Mouse (Mus musculus): ENCODE measurements around the gene Fabp2. TPM values are rescaled to one million over a fixed set of nuclear protein-coding genes. Genes with fewer than 3 reads are reported as not detected.

The Fabp2 gene
- polyA plus RNA-seq (2012; rRNA removed): not detected in 2 replicates

DNA sequence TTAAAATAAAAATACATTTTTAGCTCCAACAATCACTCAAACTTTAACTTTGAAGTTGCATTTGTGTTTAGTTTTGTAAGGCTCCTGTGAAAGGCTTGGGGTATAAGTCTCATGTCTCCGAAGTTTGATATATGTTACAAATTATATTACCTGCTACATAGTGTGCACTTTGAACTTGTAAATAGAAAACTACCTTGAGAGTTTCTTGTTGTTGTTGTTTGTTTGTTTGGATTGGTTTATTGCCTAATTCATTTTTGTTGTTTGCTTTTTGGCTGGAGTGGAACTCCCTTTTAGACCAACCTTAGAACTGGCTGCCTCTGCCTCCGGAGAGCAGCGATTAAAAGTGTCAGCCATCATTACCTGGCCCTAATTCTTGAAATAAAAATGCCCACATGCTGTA, at the start of gene Fabp2:
TSS of gene Fabp2 (plus strand) at position 301 of the 400 bp plus-strand sequence.
- DNase-seq (ENCODE audit: extremely low spot score in 1 of 2, low spot score in 1 of 2): no peak

DNA sequence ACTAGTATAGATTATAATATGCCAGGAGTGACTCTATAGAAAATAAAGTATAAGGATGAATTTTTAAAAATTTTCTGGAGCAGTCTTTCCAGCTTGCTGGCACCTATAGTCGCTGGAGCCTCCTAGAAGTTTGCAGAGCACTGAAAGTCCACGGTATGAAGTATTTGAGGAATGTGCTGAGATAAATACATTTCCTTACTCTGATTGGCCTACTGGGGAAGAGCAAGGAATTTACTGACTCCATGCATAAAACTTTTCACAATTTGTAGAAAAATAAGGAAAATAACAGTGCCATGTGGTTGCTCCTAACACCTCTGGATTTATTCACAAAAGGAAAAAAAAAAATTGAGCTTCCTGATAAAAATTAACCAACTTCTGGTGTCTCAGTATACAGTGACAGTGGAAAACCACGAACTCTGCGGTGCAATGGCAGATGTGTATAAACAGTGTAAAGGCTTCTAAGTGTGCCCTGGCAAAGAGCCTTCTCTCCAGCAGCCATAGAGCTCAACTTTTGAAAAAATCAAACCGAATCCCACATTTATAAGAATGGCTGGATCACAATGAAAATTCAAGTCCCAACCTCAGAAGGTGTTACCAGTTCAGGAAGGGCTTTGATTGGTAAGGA, 46.4 kb upstream of the Fabp2 start:
- DNase-seq (ENCODE audit: extremely low spot score in 1 of 2, low spot score in 1 of 2): no peak

DNA sequence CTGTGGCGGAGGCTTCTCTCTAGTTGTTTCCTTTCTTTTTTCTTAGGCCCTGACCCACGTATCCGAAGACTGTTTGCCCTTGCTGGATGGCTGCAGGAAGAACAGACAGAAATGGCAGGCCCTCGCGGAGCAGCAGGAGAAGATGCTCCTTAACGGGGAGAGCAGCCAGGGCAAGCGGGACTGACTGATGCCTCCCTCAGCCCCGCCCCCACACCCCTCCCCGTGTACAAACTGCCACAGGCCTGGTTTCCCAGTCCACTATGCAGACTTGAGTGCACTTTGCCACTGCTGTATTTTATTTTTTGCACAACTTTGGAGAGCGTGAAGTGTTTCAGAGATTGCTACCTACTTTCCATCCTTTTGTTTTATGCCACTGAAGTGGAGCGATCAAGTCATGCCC, 39.7 kb upstream of the Fabp2 start:
- no peak for DNase-seq (ENCODE audit: extremely low spot score in 1 of 2, low spot score in 1 of 2)

DNA sequence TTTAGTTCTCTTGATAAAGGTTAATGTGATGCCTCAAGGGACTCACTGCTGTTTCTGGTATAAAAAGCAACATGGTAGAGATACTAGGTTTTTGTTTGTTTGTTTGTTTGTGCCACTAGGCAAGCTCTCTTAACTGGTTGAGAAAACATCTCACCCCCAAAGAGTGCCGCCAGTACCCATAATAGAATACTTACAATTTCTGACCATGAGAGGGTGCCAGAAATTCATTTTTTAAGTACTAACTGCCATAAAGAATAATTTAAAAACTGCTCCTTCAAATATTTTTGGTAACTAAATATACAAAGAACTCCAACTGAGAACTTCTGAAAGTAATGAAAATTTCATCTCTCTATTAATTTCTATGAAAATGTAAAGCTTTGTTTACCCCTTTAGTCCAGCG, 35.0 kb upstream of the Fabp2 start:
- DNase-seq (ENCODE audit: extremely low spot score in 1 of 2, low spot score in 1 of 2): peak in 1 of 2 experiments; percentile 13

DNA sequence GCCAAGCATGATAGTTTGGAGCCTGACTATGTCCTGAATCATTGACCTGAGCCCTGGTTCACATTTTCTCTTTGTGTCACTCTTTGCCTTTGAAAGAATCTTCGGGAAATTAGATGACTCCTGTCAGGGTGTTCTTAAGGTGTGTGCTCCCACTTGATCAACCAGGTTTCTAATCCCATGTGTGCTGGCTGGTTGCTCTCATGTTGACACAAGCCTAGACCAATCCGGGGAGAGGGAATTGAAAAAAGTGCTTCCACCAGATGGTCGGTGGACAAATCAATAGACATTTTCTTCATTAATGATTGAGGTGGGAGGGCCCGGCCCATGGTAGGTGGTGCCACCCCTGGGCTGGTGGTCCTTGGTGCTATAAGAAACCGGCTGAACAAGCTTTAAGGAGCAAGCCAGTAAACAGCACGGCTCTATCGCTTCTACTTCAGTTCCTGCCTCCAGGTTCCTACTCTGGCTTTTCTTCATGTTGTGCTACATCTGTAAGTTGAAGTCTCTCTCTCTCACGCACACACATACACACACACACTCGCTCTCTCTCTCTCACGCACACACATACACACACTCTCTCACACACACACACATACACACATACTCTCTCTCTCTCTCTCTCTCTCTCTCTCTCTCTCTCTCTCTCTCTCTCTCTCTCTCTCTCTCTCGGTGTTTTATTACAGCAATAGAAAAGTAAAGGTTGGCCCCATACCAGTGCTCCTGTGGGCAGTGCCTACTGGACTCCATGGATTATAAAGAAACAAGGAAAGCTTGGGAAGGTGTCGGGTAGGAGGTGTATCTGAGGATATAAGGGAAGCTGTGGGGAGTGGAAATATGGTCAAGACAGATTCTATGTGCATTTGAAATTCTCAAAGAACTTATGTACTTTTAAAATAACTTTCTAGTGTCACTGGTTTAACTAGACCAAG, 34.0 kb upstream of the Fabp2 start:
- DNase-seq (ENCODE audit: extremely low spot score in 1 of 2, low spot score in 1 of 2): no peak

DNA sequence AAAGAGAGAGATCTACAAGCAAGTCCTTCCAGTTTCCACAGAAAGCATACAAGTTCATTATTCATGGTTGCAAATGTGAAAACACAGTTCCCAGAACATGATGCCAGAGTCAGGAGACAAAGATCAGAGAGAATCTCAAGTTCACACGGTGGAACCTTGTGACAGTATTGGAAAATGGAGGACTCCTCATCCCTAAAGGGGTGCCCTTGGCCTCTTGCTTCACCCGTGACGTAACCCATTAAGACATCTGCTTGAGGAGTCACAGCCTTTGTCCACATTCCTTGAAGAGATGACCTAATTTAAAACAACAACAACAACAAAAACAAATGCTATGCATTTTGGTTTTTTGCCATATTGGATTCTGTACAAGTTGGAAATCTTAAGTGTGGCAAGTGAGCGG, 29.8 kb upstream of the Fabp2 start:
- no peak for DNase-seq (ENCODE audit: extremely low spot score in 1 of 2, low spot score in 1 of 2)

DNA sequence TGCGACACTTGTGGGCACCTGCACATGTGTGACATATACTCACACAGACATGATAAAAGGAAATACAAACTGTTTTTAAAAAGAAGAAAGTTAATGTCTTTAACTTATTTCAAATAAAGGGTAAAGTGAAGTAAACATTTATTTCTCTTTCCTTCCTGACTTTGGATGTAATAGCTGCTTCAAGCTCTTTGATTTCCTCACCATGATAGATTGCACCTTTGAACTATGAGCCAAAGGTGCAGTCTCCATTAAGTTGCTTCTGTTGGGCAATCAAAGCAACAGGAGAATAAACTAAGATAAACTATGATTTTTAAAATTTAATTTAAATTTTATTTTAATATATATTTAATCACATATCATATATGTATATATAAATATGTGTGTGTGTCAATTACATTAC, 26.6 kb upstream of the Fabp2 start:
- no peak for DNase-seq (ENCODE audit: extremely low spot score in 1 of 2, low spot score in 1 of 2)

DNA sequence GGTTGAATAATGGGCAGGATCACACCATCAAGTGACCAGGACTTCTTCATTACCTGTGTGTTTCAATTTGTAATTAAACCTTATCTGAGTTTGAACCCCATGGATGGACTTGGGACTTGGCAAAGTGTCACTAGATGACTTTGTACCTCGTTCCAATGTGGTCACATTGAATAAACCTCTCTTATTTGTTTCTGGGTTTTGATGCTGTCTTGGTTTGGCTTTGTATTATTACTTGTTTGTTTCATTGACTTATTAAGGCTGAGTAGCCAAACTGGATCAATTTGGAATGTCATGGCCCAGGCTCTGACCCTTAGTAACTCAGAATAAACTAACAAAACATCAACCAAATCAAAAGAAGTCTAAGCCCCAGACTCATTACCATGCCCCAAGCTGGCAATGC, 23.3 kb upstream of the Fabp2 start:
- no peak for DNase-seq (ENCODE audit: extremely low spot score in 1 of 2, low spot score in 1 of 2)

DNA sequence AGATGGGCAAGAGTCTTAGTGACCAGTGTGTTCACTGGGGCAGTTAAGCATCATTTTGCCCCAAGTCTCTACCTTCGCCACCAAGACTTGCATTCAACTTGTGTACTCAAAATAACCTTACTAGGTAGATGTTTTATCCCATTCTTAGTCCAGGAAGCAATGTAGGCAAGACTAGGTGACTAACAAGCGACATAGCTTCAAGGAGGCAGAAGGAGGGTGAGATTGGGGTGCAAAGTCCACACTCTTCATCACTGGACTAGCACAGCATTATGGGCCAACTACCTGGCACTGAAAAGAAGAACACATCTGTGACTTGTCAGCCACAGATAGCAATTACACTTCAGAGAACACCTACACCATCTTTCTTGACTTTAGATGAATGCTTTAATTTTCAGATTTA, 18.0 kb upstream of the Fabp2 start:
- no peak for DNase-seq (ENCODE audit: extremely low spot score in 1 of 2, low spot score in 1 of 2)

DNA sequence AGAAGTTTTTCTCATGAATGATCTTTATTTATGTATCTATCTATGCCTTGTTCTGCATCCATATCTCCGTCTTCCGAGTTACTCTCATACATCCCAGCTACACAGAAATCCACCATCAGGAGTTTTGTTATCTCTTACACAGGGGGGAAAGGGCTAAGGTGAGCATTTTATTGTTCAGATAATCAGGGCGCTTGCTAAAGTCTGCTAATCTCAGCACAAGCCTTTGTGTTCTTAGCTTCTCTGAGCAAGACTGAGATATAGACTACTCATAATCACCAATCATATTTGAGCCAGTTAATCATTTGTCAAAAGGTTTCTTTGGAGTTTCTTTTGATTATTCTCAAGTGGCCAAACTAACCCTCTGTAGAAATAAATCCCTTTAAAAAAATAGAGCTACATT, 17.3 kb upstream of the Fabp2 start:
- DNase-seq (ENCODE audit: extremely low spot score in 1 of 2, low spot score in 1 of 2): no peak

DNA sequence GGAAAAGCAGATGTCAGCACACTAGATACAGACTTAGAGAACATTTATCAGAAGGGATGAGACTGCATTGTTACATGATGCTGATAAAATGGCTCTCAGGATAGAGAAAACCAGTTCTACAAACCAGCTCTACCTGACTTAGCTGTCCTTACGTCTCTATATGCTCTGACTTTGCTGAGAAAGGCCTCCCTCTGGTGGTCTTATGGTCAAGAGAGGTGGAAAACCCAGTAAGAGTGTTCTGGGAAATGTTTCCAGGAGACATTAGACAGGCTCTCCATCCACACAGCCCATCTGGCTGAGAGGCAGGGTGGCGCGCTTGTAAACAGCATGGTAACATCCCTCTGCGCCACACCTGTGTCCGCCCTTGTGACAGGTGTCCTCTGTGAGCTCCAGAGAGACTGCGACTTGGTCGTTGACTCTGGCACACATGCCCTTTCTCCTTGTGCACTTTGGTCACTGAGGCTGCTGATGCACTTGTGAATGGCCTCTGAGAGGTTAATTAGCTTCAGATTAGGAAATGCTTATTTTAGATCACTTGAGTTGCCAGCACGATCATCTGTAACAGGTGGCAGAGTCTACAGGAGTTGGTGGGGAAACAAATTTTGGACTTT, 16.1 kb upstream of the Fabp2 start:
- no peak for DNase-seq (ENCODE audit: extremely low spot score in 1 of 2, low spot score in 1 of 2)

DNA sequence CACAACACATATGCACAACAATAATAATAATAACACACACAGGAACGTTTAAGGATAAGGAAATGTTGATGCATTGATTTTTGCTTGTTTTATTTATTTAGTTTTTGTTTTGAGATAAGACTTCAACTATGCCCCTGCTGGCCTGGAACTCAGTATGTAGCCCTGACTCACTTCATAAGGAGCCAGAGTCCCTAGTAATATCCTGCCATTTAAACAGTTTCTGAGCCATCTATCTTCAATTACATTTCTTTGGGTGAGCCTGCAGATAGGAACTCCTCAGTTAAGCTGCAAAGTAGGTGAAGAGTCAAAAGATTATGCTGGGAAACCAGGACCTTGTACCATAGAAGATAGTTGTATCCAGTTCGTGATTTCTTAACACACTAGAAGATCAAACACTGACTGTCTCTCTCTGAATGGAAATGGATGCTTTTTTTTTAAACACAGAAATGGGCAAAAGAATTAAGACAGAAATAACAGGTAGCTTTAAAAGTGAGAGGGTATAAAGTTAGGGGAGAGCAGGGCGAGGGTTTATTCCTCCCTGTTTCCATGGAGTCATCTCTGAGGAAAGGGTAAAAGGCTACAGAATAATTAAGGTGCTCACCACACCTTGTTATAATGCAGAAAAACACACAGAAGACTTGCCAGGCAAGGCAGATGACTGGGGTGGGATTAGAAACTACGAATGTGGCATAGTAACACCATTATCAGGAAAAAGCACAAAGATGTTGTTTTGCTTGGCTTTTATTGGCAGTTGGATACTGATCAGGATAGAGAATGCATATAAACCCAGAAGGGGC, 7.2 kb upstream of the Fabp2 start:
- no peak for DNase-seq (ENCODE audit: extremely low spot score in 1 of 2, low spot score in 1 of 2)

DNA sequence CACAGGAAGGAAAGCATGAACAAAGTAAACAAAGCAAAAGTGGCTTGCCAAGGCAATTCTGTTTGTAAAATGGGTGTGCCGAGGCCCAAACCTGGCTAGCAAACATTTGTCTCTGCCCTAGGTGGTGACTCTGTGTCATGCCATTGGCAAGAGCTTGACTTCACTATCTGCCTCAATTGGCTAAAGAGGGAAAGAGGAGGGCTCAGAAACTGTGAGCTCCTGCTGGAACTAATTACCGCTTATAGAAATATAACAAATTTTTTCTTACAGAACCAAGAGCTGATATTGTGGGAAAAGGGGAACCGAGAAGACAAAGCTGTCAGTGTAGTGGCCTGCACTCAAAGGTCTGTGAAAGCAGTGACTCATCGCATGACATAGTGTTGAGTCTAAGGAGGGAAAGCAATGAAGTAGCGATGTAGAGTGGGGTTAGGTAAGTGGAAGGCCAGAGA, 6.5 kb upstream of the Fabp2 start:
- no peak for DNase-seq (ENCODE audit: extremely low spot score in 1 of 2, low spot score in 1 of 2)

DNA sequence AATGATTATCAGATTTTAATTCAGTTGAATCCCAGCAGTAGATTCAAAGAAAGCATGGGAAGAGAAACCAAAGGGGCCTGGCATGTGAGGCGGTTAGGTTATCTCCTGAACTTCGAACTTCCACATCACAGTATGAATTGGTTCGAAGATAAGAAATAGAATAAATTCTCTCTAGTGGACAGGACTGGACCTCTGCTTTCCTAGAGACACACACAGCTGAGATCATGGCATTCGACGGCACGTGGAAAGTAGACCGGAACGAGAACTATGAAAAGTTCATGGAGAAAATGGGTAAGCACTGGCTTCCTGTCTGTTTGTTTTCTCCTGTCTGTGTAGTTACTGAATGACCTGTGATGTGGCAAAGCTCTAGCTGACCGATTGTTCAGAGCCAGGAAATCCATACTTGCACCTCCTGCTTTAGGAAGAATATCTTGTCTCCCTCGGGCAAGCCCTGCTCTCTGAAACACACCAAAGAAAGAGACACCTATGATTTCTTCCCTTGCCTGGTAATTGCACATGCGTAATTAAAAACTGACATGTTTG, 388 bp downstream of the Fabp2 start:
- DNase-seq (ENCODE audit: extremely low spot score in 1 of 2, low spot score in 1 of 2): no peak

DNA sequence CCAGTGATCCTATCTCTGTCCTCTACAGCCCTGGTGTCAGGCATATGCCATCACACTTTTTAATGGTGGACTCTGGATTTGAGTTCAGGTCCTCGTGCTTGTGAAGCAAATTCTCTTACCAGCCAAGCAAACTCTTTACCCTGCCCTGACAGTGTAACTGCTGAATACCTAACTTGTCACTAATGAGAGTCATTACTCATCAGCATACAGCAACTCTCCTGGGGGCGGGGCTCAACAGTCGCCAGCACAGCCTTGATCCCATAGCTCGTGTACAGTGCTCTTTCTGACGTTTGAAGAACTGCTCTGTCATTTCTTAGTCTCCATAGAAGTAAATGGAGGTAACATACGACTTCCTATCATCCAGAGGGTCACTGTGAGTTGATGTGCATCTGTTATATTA, 3.4 kb downstream of the Fabp2 start:
- no peak for DNase-seq (ENCODE audit: extremely low spot score in 1 of 2, low spot score in 1 of 2)

DNA sequence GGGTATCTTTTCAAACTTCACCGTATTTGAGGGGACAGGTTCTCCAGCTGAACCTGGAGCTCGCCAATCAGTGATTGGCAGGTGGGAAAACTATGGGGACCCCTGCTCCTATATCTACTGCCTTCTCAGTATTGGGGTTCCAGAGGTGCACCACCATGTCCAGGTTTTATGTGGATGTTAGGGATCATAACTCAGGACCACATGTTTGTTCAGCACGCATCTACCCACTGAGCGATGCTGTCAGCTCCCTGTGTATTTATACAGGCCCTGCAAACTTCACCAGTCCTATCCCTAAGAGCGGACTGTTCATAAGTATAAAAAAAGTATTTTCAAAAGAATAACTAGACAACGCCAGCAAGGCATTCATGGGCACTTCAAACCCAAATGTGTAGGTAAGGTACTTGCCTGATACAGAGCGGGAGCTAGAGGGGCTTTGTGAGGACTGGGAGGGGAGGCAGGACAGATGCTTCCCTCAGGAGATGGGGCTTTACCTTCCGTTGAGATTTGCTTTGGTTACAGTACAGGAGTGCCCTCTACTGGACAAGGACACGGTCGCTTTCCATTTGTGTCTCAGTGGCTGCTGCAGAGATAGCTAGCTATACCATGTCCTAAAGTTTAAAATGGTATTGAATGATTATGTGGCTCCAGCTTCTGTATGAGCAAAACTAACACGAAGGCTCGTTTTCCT, 9.0 kb downstream of the Fabp2 start:
- peak in 1 of 2 experiments; percentile 74 for DNase-seq (ENCODE audit: extremely low spot score in 1 of 2, low spot score in 1 of 2)

DNA sequence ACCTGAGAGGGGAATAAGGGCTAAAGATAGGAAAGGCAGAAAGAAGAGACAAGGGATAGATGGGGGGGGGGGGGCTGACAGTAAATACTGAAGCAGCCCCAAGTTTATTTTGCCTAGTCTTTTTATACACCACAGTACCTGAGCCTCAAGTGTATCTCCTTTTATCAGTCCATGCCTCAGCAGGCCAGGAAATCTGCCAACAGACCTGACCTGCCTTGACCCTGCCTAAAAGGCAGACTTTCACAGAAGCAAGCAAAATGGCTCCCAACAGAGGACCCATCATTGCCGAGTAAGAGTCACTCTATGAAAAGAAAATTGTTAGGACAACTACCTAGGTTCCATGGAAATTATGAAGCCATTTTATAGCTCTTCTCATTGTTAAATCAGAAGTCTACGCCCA, 13.0 kb downstream of the Fabp2 start:
- no peak for DNase-seq (ENCODE audit: extremely low spot score in 1 of 2, low spot score in 1 of 2)

DNA sequence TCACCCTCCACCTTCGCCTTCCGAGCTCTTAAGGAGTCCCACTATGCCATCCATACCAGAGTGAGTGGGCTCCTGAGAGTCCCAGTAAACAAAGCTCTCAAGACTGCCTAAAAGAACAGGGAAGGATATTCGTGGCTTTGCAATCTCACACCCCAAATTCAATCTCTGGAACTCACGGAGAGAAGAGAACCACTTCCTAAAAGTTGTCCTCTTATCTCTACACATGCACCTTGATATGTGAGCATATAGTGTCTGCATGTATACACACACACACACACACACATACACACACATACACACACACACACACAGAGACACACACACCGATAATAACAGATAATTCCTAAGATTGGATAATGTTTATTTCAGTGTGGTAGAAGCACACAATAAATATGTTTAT, 20.6 kb downstream of the Fabp2 start:
- DNase-seq (ENCODE audit: extremely low spot score in 1 of 2, low spot score in 1 of 2): no peak

DNA sequence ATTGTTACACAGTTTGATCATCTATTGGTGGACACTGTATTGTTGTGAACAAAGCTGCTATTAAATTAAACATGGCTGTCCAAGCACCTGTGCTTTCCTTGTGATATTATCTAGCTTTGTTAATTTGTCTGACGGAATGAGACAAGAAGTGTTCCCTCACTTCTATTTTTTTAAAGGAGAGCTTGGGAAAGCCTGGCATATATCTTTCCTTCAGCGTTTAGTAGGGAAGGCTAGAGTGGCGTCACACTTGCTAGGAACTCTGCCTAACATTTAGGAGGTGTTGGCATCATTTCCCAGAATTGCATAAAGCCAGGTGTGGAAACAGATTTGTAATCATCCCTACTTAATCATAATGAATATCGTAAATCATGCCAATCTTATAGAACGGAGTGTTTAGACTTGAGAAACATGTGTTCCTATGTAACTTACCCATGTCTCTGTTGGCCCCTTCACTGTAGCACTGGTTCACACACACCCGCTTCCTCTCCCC, 21.4 kb downstream of the Fabp2 start:
- DNase-seq (ENCODE audit: extremely low spot score in 1 of 2, low spot score in 1 of 2): no peak

DNA sequence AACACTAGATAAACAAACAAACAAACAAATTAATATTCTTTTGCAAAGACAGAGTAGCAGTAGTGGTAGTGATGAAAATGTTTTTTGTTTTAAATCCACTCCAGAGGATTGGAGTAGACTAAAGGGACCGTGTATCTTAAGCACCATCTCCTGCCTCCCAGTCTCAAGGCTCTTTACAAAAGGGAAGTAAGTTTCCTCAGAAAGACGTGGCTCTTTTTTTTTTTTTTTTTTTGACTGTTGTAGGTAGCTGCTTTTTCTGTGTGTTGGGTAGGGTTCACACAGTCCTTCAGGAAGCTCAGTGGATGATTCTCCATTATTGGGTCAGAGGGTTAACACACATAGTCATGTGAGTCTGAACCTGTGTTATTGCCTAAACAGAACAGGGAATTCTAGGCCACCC, 23.8 kb downstream of the Fabp2 start:
- DNase-seq (ENCODE audit: extremely low spot score in 1 of 2, low spot score in 1 of 2): no peak

Measured in frontal cortex, adult 2 months (tissue).